Mouse (Mus musculus): Measurements from ENCODE around the gene Chd6. TPM values are rescaled to one million over a fixed set of nuclear protein-coding genes. Genes with fewer than 3 reads are reported as not detected.
A peak's percentile ranks its signal among the peaks of the same experiment; 100 is the strongest.

Chd6 gene
- total and polyA plus RNA-seq, 2 experiments from 2014 or later = 29.2 to 74.0 TPM

GRCm38 (mm10) chr2:161103769-161104168 is 5.1 kb downstream of the Chd6 start:
- Histone ChIP-seq H3K9me3 (ENCODE audit: low read length) (no peaks in the 10 kb centered on the region), H3K9ac (replicated peaks; ENCODE audit: low read length) (no peak overlapping the region), H3K36me3 (ENCODE audit: insufficient read depth, low read length) (no peaks in the 10 kb centered on the region), H3K27ac (no peak overlapping the region), H3K4me2 (ENCODE audit: low read depth, low read length) (no peak overlapping the region), H3K4me3 (ENCODE audit: low read length) (no peak overlapping the region), H3K4me1 (ENCODE audit: insufficient read depth, low read length) (peaks cover 10% of the 10 kb centered on the region; the same call in 1 of the 2 replicates), H3K27me3 (ENCODE audit: insufficient read depth, low read length) (no peaks in the 10 kb centered on the region)
- DNase-seq (ENCODE audit: low spot score) (no peak), ATAC-seq (no peak)
- no peak for TF ChIP-seq CTCF (IDR thresholded peaks at IDR 0.05; ENCODE audit: low read depth)
- WGBS = 74% methylated on average over 5 of the region's 5 CpGs

GRCm38 (mm10) chr2:161102102-161102501 is 6.8 kb downstream of the Chd6 start:
- no peak for ATAC-seq
- 56% methylated on average over 3 of the region's 3 CpGs for WGBS
- no peak for DNase-seq (ENCODE audit: low spot score)

GRCm38 (mm10) chr2:161097746-161098145 is 11.1 kb downstream of the Chd6 start:
- H3K4me1 ChIP-seq (ENCODE audit: insufficient read depth, low read length) = no peaks in the 10 kb centered on the region
- H3K27me3 ChIP-seq (ENCODE audit: insufficient read depth, low read length) = no peaks in the 10 kb centered on the region
- no peaks in the 10 kb centered on the region for H3K36me3 ChIP-seq (ENCODE audit: insufficient read depth, low read length)
- no peaks in the 10 kb centered on the region for H3K9me3 ChIP-seq (ENCODE audit: low read length)
- H3K4me2 ChIP-seq (ENCODE audit: low read depth, low read length) = no peak overlapping the region
- DNase-seq (ENCODE audit: low spot score) (no peak), ATAC-seq (no peak)
- no peak overlapping the region for H3K4me3 ChIP-seq (ENCODE audit: low read length)
- 95% methylated on average over 5 of the region's 5 CpGs for WGBS
- H3K27ac ChIP-seq = no peak overlapping the region
- no peak for TF ChIP-seq CTCF (IDR thresholded peaks at IDR 0.05; ENCODE audit: low read depth)
- H3K9ac ChIP-seq (replicated peaks; ENCODE audit: low read length) = no peak overlapping the region

More at GRCm38 (mm10) chr2:161102102-161102501, 6.8 kb downstream of the Chd6 start:
- Histone ChIP-seq H3K4me3 (ENCODE audit: low read length) (no peak overlapping the region), H3K4me2 (ENCODE audit: low read depth, low read length) (no peak overlapping the region), H3K9ac (replicated peaks; ENCODE audit: low read length) (no peak overlapping the region), H3K27ac (no peak overlapping the region), H3K36me3 (ENCODE audit: insufficient read depth, low read length) (no peaks in the 10 kb centered on the region), H3K27me3 (ENCODE audit: insufficient read depth, low read length) (no peaks in the 10 kb centered on the region), H3K4me1 (ENCODE audit: insufficient read depth, low read length) (peaks cover 4% of the 10 kb centered on the region; the same call in 1 of the 2 replicates), H3K9me3 (ENCODE audit: low read length) (no peaks in the 10 kb centered on the region)
- no peak for TF ChIP-seq CTCF (IDR thresholded peaks at IDR 0.05; ENCODE audit: low read depth)

GRCm38 (mm10) chr2:161090746-161091405 is 18.0 kb downstream of the Chd6 start:
- 88% methylated on average over 6 of the region's 6 CpGs for WGBS
- no peak for TF ChIP-seq CTCF (IDR thresholded peaks at IDR 0.05; ENCODE audit: low read depth)
- Histone ChIP-seq H3K4me3 (ENCODE audit: low read length) (no peak overlapping the region), H3K27me3 (ENCODE audit: insufficient read depth, low read length) (no peaks in the 10 kb centered on the region), H3K27ac (no peak overlapping the region), H3K9me3 (ENCODE audit: low read length) (no peaks in the 10 kb centered on the region), H3K4me1 (ENCODE audit: insufficient read depth, low read length) (peaks cover 7% of the 10 kb centered on the region; the same call in 1 of the 2 replicates), H3K9ac (replicated peaks; ENCODE audit: low read length) (no peak overlapping the region), H3K4me2 (ENCODE audit: low read depth, low read length) (no peak overlapping the region), H3K36me3 (ENCODE audit: insufficient read depth, low read length) (no peaks in the 10 kb centered on the region)
- ATAC-seq (no peak), DNase-seq (ENCODE audit: low spot score) (no peak)

GRCm38 (mm10) chr2:161090200-161090599 is 18.7 kb downstream of the Chd6 start:
- DNase-seq (ENCODE audit: low spot score) = peak; percentile 75
- TF ChIP-seq CTCF (IDR thresholded peaks at IDR 0.05; ENCODE audit: low read depth) = peak; percentile 50

GRCm38 (mm10) chr2:161078590-161078989 is 30.3 kb downstream of the Chd6 start:
- no peak for TF ChIP-seq CTCF (IDR thresholded peaks at IDR 0.05; ENCODE audit: low read depth)
- 94% methylated on average over 2 of the region's 2 CpGs for WGBS
- no peaks in the 10 kb centered on the region for H3K9me3 ChIP-seq (ENCODE audit: low read length)
- H3K4me3 ChIP-seq (ENCODE audit: low read length) = no peak overlapping the region
- no peaks in the 10 kb centered on the region for H3K4me1 ChIP-seq (ENCODE audit: insufficient read depth, low read length)
- no peak overlapping the region for H3K4me2 ChIP-seq (ENCODE audit: low read depth, low read length)
- H3K9ac ChIP-seq (replicated peaks; ENCODE audit: low read length) = no peak overlapping the region
- no peak overlapping the region for H3K27ac ChIP-seq
- no peak for ATAC-seq
- no peaks in the 10 kb centered on the region; the same call in 1 of the 2 replicates for H3K36me3 ChIP-seq (ENCODE audit: insufficient read depth, low read length)
- DNase-seq (ENCODE audit: low spot score) = no peak
- H3K27me3 ChIP-seq (ENCODE audit: insufficient read depth, low read length) = no peaks in the 10 kb centered on the region

More at GRCm38 (mm10) chr2:161090200-161090599, 18.7 kb downstream of the Chd6 start:
- no peak overlapping the region for H3K4me2 ChIP-seq (ENCODE audit: low read depth, low read length)
- H3K9ac ChIP-seq (replicated peaks; ENCODE audit: low read length) = no peak overlapping the region
- ATAC-seq = no peak
- H3K36me3 ChIP-seq (ENCODE audit: insufficient read depth, low read length) = no peaks in the 10 kb centered on the region
- H3K27ac ChIP-seq = no peak overlapping the region
- no peaks in the 10 kb centered on the region for H3K9me3 ChIP-seq (ENCODE audit: low read length)
- peaks cover 7% of the 10 kb centered on the region for H3K4me1 ChIP-seq (ENCODE audit: insufficient read depth, low read length)
- no peaks in the 10 kb centered on the region for H3K27me3 ChIP-seq (ENCODE audit: insufficient read depth, low read length)
- 68% methylated on average over 3 of the region's 3 CpGs for WGBS
- H3K4me3 ChIP-seq (ENCODE audit: low read length) = no peak overlapping the region

- no peak overlapping the region for H3K27ac ChIP-seq
- H3K4me1 ChIP-seq (ENCODE audit: insufficient read depth, low read length) = no peaks in the 10 kb centered on the region
- no peak overlapping the region for H3K4me2 ChIP-seq (ENCODE audit: low read depth, low read length)
- H3K36me3 ChIP-seq (ENCODE audit: insufficient read depth, low read length) = no peaks in the 10 kb centered on the region; the same call in 1 of the 2 replicates
- no peak for TF ChIP-seq CTCF (IDR thresholded peaks at IDR 0.05; ENCODE audit: low read depth)
- no peak for DNase-seq (ENCODE audit: low spot score)
- no peak for ATAC-seq
- WGBS = 88% methylated on average over 4 of the region's 4 CpGs
- H3K9ac ChIP-seq (replicated peaks; ENCODE audit: low read length) = no peak overlapping the region
- H3K27me3 ChIP-seq (ENCODE audit: insufficient read depth, low read length) = no peaks in the 10 kb centered on the region
- no peaks in the 10 kb centered on the region for H3K9me3 ChIP-seq (ENCODE audit: low read length)
- no peak overlapping the region for H3K4me3 ChIP-seq (ENCODE audit: low read length)
Observed at GRCm38 (mm10) chr2:161076262-161076661, 32.6 kb downstream of the Chd6 start.
